Mouse (Mus musculus): Measurements from ENCODE around the gene Supt3.
A peak's percentile ranks its signal among the peaks of the same experiment; 100 is the strongest.

Supt3 gene

DNA sequence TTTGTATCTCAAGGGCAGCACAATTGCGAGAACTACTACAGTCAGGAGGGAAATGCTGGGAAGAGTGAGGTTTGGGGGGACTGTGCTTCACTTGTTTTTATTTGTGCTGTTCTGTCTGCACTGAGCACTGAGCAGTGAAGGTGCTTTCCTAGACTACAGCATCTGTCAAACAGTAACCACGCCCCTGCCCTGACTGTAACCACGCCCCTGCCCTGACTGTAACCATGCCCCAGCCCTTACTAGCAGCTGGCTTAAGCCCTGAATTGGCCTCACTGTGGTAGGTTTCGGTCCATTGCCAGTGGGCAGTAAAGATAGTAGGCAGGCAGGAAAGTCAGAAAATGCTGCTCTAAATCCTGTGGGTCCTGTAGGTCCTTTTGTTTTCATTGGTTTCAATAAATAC lies 196.5 kb downstream of the Supt3 start:
- DNase-seq = no peak

- no peak for DNase-seq
Measured at GRCm38 (mm10) chr17:44977690-44978089, 200.7 kb downstream of the Supt3 start.

DNA sequence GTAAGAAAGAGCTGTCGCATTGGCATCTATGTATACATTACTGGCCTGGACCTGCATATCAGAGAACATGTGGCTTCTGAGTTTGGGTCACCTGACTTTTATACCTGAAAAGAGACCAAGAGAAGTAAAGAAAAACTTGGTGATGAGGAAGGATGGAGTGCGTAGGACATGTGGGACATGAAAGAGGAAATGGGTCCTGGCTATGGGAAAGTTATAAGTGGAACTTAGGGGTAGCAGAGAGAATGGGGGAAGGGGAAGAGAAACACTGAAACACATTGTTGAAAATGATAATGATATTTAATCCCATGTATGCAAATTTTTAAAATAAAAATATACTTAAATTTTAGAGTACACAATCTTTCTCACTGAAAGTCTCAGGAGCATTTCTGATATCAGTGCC lies 211.0 kb downstream of the Supt3 start:
- no peak for DNase-seq

DNA sequence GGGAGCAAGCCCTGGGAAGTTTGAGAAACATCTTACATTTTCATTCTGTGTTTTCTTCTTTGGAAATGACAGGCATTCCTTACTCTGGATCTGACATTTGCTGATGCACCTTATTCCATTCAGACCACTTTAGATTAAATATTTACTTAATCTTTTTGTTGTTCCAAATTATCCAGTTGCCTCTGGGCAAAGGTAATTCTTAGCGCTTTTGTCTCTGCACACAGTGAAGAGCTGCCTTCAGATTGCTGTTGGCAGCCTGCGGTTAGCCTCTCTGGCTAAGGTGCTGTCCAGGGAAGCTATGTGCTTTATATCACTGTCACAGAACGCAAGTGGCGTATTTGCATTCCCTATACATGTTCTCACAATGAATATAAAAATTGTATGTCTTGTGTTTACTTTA lies 226.4 kb downstream of the Supt3 start:
- DNase-seq = no peak

- no peak for DNase-seq
Measured at GRCm38 (mm10) chr17:45004477-45005170, 227.7 kb downstream of the Supt3 start.

- DNase-seq = no peak
Measured at GRCm38 (mm10) chr17:45007461-45007860, 230.5 kb downstream of the Supt3 start.

GRCm38 (mm10) chr17:45008663-45009062 lies 231.7 kb downstream of the Supt3 start:
- DNase-seq = no peak

DNA sequence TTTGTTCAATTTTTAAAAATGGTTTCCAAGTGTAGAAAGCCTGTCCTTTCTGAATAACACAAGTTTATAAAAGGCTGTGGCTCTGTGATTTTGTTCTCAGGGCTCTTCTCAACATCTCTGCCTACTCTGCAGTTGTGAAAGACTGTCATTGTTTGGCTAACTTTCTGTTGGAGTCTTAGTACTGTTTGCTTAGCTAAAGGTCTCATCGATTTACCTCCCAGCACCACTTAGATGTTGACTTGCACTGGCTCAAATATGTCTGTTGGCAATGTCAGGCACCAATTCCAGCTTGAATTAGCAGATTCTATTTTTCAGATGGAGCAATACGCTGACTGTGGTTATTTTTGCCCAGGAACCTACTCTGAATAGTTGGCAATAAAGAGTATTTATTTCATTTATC lies 233.5 kb downstream of the Supt3 start:
- no peak for DNase-seq

GRCm38 (mm10) chr17:45016746-45017145 lies 239.8 kb downstream of the Supt3 start:
- no peak for DNase-seq

DNA sequence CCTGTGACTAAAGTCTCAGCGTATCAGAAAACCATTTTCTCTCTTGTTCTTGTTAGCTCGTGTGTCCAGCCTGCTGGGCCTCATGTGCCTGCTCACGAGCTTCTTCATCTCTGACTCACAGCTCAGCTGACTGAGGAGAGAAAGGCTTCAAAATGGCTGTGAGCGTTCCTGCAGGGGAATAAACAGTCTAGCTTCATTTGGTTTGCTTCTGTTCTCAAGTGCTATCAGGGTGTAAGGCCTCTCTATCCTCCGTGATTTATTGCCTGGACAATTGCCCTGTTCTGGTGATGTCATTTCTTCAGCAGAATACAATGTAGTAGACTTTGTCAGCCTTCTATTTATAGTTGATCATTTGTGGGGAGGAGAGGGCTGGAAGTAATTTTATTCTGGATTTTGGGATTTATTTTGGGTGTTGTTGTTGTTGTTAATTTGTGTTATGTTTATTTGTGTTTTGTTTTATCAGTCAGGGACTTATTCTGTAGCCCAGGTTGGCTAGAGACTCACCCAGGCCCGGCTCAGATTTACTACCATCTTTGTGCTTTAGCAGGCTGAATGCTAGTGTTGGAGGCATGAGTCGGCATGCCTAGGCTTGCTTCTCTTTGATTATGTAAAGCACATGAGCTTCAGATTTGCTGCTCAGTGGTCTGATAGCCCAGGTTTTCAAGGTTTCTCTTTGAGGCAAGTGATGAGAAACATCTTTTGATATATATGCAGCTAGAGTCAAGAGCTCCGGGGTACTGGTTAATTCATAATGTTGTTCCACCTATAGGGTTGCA lies 243.4 kb downstream of the Supt3 start:
- peak; percentile 48 for DNase-seq

GRCm38 (mm10) chr17:45028441-45028840 lies 251.5 kb downstream of the Supt3 start:
- DNase-seq = no peak

GRCm38 (mm10) chr17:45029106-45029505 lies 252.2 kb downstream of the Supt3 start:
- no peak for DNase-seq

DNA sequence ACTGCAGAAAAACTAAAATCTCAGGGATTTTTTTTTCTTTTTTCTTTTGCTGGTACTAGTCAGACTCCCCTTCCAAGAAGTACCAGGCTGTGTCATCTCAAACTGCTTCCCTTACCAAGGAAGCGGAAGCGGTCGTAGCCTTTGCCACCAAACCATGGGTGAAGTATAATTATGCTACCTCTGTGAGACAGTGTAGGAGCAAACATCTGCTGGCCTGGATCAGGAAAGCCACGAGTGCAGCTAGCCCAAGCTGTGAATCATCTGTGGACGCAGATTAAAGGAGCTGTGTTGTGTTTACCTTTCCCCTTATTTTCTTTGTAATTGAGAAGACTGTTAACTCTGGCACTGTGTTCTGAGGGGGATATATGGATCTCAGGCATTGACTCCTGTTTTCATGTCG lies 255.3 kb downstream of the Supt3 start:
- no peak for DNase-seq

GRCm38 (mm10) chr17:45033617-45034016 lies 256.7 kb downstream of the Supt3 start:
- no peak for DNase-seq

- no peak for DNase-seq
Measured at GRCm38 (mm10) chr17:45041084-45041483, 264.1 kb downstream of the Supt3 start.

DNA sequence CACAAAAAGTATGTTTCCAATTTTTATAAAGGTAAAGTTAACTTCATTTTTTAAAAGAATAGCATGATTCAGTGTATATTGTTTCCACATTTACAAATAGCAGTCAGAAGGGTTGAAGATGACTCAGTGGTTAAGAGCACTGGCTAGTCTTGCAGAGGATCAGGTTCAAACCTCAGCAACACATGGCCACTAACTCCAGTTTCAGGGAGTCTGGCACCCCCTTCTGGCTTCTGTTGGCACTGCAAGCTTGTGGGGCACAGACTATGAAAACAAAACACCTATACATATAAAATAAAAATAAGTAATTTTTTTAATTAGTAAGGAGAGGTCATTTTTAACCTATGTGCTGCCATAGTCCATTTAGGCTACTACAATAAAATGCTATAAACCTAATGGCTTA lies 268.9 kb downstream of the Supt3 start:
- peak; percentile 10 for DNase-seq

DNA sequence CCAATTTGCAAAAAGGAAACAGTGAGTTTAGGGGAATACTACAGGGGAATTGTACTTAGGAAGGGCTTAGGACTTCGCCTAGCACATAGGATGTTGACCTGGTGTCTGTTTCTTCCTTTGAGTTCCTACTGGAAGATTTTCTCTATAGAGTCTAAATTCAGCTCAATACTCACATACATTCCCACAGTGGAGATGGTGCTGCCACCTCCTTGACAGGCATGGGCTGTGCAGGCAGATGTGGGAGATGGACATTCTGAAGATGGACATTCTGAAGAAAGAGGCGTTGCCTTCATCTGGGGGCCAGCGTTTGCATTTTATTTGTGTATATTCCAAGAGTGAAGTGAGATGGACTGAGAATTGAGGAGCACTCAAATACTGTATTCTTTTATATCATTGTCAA lies 269.6 kb downstream of the Supt3 start:
- DNase-seq = no peak

- DNase-seq = no peak
Measured at GRCm38 (mm10) chr17:45047236-45047635, 270.3 kb downstream of the Supt3 start.

- DNase-seq = no peak
Measured at GRCm38 (mm10) chr17:45051971-45052370, 275.0 kb downstream of the Supt3 start.

DNA sequence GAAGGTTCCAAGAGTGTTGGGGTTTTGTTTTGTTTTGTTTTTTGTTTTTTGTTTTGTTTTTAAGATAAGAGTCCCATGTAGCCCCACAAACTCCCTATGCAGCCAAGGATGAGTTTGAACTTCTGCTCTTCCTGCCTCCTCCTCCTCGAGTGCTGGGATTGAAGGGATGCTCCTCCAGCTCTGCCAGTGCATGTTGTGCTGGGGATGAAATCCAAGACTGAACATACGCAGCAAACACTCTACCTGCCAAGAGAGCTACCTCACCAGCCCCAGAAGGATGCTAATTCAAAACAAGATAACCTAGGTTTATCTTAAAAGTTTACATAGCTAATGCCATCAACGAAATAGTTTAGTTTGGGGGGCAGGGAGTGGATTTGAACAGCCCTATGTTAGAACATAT lies 276.4 kb downstream of the Supt3 start:
- DNase-seq = no peak

DNA sequence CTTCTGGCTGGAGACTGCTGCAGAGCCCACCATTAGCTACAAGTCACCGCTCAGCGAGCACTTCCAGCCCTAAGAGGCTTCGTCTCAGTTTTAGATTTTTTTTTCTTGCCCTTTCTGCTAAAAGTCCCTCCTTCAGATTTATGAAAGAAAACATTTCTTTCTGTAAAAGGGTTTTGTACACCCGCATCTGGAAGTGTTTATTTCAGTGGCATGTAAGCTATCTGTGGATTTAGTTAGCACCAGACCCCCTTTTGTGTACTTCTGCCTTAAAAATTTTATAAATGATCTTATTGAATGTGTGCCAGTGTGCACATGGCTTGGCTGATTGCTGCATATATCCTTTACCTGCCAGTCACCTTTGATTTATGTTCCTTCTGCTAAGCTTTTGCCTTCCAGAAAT lies 277.6 kb downstream of the Supt3 start:
- DNase-seq = no peak

DNA sequence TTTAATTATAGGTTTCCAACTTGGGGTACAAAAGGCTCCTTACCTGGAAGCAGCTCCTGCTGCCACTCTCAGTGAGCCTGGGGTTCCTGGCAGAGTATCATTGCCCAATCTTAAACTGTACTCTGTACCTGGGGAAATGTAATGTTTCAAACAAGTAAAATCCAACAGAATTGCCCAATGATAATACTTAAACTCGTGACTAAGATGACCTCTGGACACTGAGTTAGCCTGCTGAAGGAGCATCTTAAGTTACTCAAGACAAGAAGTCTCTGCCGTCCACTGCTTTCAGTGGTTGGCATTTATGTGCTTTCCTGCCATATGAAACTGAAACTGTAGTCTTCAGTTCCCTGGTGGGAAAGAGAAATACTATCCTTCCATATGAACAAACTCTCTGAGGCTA lies 279.9 kb downstream of the Supt3 start:
- no peak for DNase-seq

DNA sequence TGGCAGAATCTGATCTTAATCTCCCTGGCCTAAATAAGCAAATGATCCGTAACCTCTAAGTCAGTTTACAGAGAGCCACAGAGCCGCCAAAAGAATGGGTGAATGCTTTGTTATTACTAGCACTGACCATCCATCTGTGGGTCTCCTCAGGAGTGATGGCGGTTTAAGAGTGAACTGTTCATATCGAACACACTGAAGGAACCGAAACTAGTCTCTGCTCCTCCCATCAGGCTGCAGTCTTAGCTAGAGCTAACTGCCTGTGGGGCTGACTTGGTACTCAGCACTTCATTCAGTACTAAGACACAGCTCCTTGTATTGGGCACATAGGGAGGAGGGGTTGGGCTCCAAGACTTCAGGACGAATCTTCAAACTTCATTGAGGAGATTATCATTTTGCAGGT lies 280.8 kb downstream of the Supt3 start:
- DNase-seq = no peak

DNA sequence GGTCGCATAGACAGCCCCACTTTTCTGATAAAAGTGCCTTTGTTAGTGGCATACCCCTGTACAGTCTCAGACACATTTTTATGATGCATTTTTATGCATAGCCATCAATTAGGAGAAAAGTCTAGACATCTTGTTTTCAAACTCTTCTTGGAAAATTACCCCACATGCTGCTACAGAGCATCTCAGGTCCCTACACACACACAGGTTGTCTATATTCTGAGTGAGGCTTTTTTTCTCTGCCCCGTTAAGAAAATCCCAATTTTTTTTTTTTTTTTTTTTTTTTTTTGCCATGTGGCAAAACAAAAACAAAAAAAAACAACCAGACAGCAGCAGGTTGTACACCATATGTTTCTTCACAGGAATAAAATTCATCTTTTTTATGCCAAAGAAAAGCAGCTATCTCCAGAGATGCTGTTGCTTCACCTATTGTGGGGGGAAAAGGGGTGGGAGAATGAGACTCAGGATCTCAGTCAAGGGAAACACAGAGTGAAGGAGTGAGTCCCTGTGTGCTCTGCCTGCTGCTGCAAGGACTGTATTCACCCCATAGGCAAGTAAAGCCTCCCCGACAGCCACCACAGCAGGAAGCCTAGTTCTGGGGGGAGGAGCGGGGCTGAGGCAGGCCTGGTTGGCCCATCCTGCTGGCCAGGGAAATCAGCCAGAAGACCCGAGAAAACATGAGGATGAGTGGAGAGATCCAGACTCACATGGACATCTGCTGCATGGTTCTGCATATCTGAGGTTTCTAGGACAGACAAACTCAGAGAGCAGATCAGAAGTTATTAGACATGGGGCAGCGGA lies 281.8 kb downstream of the Supt3 start:
- no peak for DNase-seq
